Mouse (Mus musculus) neutrophil, adult 59 days (primary cell): ENCODE results near the gene Pex1. TPM values are rescaled to one million over a fixed set of nuclear protein-coding genes. Genes with fewer than 3 reads are reported as not detected.

Source experiments
- total RNA-seq, 2 experiments: library from RNA; stranded (reverse); gene quantifications; 1 replicate in 1 of 2; 2 replicates in 1 of 2; pipeline ENCODE4 v1.2.4; 2023

Pex1 gene
- 10 to 100 TPM; 10.2 to 13.5 TPM for total RNA-seq

DNA sequence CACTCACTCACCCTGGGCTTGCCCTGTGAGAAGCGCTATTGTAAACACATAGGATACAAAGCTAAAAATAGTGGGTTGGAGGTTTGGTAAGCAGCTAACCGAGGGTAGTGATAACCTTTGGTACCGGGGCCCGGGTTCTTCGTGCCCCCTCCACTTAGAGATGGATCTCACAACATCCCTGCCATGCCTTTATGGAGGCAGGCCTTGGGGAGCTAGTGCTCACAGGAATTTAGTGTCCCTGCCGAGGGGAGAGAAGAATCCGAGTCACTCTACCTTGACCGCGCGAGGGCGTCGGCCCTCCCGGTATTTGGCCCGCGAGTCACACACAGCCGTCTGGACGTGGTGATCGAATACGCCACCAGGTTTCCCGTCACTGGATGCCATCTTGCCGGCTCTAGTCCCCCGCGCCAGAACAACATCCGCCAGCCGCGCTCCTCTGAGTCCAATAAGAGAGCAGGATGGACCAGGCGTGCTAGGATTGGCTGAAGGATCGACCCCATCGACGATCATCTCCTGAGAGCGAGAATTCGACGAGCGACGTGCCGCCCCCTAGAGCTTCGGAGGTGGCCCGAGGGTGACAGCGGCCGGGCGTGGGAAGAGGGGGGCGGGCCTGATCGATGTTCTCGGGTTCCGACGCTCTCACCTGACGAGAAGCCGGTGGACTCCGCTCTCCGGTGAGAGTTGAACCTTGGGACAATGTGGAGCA, at the start of gene Pex1:
Gene Pex1, plus strand, starts transcription at position 374 of the 706 bp plus-strand sequence.

DNA sequence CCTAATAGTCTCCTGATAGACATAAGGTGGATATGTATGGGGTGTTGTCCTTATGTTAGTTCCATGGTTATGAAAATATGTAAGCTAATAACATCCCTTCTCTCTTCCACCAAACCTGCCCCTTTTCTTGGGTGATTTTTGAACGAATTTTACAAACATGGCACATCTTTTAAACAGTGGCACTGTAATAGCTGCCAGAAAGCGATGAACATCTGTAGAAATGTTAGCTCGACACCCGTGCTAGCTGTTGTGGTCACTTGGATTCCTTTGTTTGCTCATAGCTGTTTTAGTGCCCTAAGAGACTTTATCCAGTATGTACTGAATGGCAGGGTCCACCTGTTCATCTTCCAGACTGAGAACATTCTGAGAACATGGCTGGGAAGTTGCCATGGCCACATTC, 24.6 kb upstream of the Pex1 start, which contains the start of gene 1700109H08Rik:
Gene 1700109H08Rik, plus strand, starts transcription at position 301 of the 400 bp plus-strand sequence.

DNA sequence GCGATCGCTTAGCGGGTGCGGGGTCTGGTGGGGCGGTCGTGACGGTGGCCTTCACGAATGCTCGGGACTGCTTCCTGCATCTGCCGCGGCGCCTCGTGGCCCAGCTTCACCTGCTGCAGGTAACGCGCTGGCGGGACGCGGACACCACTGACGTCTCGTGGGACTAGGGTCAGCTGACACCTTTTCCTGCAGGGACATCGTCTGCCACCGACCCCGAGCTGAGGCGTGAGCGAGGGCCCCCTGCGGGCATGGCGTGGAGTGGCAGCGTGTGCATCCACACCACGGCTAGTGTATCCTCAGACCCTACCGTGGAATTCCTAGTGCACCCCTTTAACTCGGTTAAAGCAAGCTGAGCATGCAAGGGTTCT, 517 bp downstream of the Pex1 start, which contains the start of gene Rbm48:
Gene Rbm48, minus strand, starts transcription at position 187 of the 368 bp plus-strand sequence.

DNA sequence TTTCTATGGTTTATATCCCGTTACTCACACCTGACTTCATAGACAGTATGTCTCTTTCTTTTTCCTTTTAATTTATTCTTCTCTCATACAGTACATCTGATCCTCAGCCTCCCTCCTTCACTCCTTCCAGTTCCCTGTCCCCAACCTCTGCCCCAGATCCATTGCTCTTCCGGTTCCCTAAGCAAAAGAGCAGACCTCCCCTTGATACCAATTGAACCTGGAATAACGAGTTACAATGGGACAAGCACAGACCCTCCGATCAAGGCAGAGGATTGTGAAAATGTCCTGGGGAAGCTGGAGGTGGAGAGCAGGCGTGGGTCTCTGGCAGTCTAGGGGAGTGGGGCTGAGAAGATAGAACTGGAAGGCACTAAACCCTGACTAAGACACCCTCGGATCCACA, 55.0 kb downstream of the Pex1 start, which contains the start of gene Tmbim7:
Gene Tmbim7, plus strand, starts transcription at position 301 of the 400 bp plus-strand sequence.

DNA sequence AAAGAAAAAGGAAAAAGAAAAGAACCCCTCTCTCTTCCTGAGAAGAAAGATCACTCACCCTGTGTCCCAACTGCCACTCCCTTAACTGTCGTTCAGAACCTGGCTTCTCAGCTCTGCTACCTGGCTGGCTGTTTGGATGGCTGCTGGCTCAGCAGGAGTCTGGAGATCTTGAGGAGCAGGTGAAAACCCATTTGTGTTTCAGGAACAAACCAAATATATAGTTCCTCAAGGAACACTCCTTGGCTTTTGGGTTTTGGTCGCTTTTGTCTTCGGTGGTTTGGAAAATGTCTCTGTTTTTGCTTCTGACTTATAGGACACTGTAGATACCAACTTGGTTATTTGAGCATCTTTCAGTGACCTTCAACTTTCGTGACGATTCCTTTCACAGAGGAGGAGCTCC, 61.2 kb downstream of the Pex1 start, which contains the start of gene Gatad1:
Gene Gatad1, minus strand, starts transcription at position 101 of the 400 bp plus-strand sequence.

Other genes with a start within 250 kb of the Pex1 start
- gene Fam133b, start 52.2 kb upstream of the Pex1 start, total RNA-seq = 10 to 100 TPM; 37.0 to 42.7 TPM
- 1 to 10 TPM; 5.5 to 9.5 TPM for gene 1700109H08Rik, start 24.5 kb upstream of the Pex1 start, total RNA-seq
- 10 to 100 TPM; 18.1 to 18.9 TPM for gene Rbm48, start 519 bp downstream of the Pex1 start, total RNA-seq
- gene Tmbim7, start 55.1 kb downstream of the Pex1 start, total RNA-seq = not detected
- gene Gatad1, start 61.1 kb downstream of the Pex1 start, total RNA-seq = 10 to 100 TPM; 52.7 to 69.3 TPM
- gene Ankib1, start 206.9 kb downstream of the Pex1 start, total RNA-seq = 10 to 100 TPM; 21.9 to 24.1 TPM
- 10 to 100 TPM; 34.4 to 40.3 TPM for gene Krit1, start 207.1 kb downstream of the Pex1 start, total RNA-seq
- gene Lrrd1, start 249.1 kb downstream of the Pex1 start, total RNA-seq = under 1 TPM in 1 of 2 experiments, not detected in 1; 0.11 TPM